Mouse (Mus musculus) embryonic fibroblast, embryonic 13.5 days (primary cell): ENCODE results near the gene Abcg2.

Experiments
- CTCF ChIP-seq: IDR thresholded peaks from 2 replicates; pipeline ENCODE4 v1.5.1; 2011; ENCODE audit warnings: mild to moderate bottlenecking, control low read depth, low read length, moderate library complexity, borderline replicate concordance; ENCODE audit not compliant: insufficient read depth
- POLR2A ChIP-seq: IDR thresholded peaks from 2 replicates; pipeline ENCODE4 v1.6.1; 2011; ENCODE audit warnings: low read depth, mild to moderate bottlenecking, control low read depth, low read length, moderate library complexity

DNA sequence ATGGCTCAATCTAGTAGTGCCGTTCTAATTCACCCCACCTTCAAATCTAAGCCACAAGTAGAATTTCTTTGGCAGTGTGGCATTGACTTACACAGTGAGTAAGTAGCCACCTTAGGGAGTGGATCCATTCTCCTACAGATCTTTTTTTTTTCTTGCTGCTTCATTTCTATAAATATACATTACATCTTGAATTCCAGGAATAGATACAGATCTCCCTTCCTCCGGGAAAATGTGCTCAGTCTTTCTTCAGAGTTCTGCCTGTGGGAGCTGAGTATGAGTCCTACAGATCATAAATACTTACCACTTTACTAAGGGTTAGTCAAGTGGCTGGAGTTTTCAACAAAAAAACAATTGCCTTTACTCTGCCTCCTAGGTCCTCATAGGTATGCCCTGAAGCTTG, 60.3 kb downstream of the Abcg2 start:
- TF ChIP-seq CTCF (no peak), POLR2A (no peak)
